Mouse (Mus musculus) megakaryocyte, embryonic 14.5 days (primary cell): ENCODE results near the gene Bscl2.

ENCODE experiments used
- FLI1 ChIP-seq: IDR thresholded peaks from 2 replicates; pipeline ENCODE4 v1.6.1; 2012; ENCODE audit warnings: low read length, inconsistent platforms, mixed read lengths
- GATA1 ChIP-seq: IDR thresholded peaks from 3 replicates; pipeline ENCODE4 v1.6.1; 2012; ENCODE audit warnings: mixed read lengths, low read length, inconsistent platforms, borderline replicate concordance

- no peak for TF ChIP-seq GATA1
- no peak for TF ChIP-seq FLI1
Measured at GRCm38 (mm10) chr19:8886916-8887584, 49.8 kb downstream of the Bscl2 start.
